Mouse (Mus musculus) cerebellum, adult 9-10 months (tissue): ENCODE data around the gene Wfdc10.

Experiments used
- DNase-seq: peaks from one replicate; pipeline ENCODE4 v3.0.0; 2022

Wfdc10 gene

DNA sequence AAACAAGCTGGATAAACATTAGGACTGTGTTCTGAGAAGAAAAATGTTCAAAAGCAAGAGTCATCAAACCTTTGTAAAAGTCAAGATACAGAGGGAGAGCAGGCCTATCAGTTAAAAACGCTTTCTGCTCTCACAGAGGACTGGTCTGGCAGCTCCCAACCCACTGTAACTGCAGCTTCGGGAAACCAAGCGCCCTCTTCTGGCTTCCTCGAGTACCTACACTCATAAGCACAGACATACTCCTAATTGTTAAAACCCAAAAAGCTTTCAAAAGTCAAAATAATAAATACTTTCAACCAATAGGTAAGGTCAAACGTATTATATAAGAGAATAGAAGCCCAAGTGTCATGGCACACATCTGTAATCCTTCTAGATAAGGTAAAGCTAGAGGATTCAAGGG, 48.4 kb downstream of the Wfdc10 start:
- DNase-seq: no peak

- DNase-seq: no peak
Measured at GRCm38 (mm10) chr2:164705328-164705727, 49.5 kb downstream of the Wfdc10 start.

- DNase-seq: no peak
Measured at GRCm38 (mm10) chr2:164705991-164706390, 50.1 kb downstream of the Wfdc10 start.
